Mouse (Mus musculus) T-helper 1 cell (primary cell): ENCODE measurements around the gene Syce2.
"Not testable (repeated sequence)": the region's sequence is repeated elsewhere in the genome, so short reads cannot be mapped to it uniquely, and the experiment has no call there.

Experiments
- in situ Hi-C: fragments of 300-600 bp; cut with MboI, MseI; formaldehyde crosslinking; loops from one replicate; pipeline ENCODE4 v1.15.1; 2025; ENCODE audit warnings: high pct_unique_total_duplicates

Gene Syce2

DNA sequence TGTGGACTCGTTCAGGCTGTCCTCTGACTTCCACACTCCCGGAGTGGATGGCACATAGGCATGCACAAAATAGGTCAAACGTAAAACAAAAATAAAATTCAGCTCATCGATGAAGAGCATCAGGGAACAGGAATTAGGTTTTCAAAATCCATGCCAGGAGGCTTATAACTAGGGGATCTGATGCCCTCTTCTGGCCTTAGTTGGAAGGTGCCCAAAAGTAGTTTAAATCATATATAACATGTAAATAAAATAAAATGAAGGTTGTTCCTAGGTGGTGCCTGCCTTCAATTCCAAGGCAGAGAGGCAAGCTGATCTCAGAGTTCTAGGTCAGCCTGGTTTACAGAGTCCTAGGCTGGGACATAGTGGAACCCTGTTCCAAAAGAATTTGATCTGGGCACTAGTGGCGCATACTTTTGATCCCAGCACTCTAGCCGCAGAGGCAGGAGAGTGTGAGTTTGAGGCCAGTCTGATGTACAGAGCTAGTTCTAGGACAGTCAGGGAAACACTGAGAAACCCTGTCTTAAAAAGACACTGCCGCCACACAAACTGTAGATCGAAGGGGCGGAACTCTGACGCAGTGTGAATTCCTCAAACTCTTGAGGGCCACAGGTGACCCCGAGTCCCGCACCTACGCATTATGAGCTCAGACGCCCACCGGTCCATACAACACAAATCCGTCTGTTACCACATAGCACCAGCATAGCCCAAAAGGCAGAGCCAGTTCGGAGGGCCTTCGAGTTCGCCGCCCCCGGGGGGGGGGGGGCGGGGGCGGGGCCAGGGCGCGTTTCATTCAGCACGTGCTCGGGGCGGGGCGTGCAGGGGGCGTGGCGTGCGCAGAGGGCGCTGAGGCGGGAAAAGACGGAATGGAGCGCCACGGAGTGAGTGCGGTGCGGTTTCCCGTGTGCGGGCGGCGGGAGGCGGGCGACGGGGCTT lies at the start of gene Syce2:
Gene Syce2, plus strand, starts transcription at position 736 of the 933 bp plus-strand sequence.
- in situ Hi-C loops: loop anchor here (5.0 kb wide), 1 partner anchor 36 kb away; the partner anchor contains the start of gene Dnase2a

DNA sequence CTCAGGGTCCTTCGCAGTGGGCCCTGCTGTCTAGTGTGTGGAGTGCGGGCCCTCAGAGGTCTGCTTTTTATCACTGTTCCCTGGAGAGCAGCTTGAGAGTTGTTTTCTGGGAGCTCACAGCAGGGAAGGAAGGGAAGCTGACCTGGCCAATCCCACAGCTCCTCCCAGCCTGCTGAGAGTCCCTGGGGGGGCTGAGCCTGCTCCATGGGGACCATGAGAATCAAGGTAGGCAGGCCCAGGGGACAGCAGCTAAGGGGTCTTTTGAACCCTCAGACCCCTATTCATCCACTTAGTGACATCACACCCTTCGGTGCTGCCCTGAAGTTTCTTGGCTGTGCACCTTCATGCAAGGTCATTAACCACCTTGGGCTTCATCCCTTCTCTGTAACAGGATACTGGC lies 49.2 kb upstream of the Syce2 start, which contains the start of gene Dand5:
Gene Dand5, minus strand, starts transcription at position 101 of the 400 bp plus-strand sequence.
- in situ Hi-C loops: no loop called here

DNA sequence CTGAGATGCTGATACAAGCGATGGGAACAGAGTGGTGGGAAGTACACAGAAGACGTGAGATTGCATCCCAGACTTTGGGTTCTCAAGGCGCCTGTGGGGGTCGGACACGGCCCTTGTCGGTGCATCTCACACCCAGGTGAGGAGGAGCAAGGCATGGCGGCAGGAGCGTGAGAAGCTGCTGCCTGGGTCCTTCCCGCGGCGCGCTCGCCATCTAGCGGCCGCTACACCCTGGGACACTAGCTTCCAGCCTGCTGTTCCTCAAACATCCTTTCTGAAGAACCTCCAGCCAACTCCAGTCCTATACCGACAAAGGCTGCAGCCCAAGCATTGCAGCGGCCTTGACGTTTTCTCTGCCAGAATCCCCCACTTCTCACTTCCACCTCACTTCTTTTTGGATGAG lies 48.3 kb upstream of the Syce2 start:
- in situ Hi-C loops: no loop called here

DNA sequence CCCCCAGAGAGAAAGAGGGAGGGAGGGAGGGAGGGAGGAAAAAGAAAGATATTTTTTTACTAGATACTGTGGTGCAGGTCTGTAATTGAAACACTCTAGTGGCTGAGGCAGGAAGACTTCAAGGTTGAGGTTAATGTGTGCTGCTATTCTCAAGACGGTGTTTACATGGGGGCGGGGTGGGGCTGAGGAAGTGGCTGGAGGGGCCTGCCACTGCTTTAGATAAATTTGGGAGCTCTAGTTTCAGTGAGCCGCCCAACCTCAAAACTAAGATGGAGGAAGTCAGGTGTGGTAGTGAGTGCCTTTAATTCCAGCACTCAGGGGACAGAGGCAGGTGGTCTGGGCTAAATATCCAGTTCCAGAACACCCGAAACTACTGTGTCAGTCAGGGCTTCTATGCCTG lies 46.3 kb upstream of the Syce2 start:
- in situ Hi-C loops: no loop called here

DNA sequence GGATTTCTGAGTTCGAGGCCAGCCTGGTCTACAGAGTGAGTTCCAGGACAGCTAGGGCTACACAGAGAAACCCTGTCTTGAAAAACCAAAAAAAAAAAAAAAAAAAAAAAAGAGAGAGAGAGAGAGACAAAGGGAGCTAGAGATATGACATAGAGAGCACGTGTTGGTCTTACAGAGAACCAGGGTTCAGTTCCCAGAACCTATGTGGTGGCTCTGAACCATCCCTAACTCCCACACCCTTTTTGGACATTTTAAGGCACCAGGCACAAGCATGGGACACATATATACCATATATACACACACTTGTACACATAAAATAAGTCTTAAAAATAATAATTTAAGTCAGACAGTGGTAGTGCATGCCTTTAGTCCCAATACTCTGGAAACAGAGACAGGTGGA lies 45.4 kb upstream of the Syce2 start:
- in situ Hi-C loops: not testable (repeated sequence)

DNA sequence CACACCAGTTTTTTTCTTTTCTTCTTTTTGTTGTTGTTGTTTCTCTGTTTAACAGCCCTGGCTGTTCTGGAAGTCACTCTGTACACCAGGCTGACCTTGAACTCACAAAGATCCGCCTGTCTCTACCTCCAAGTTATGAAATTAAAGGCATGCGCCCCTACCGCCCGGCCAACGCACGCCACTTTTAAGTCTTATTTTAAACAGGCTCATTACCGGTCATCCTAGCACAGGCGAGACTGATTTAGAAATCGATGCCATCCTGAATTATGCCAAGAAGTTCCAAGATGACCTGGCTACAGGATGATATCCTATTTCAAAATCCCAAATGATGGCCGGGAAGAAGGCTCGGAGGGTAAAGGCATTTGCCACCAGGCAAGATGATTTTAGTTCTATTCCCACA lies 40.4 kb upstream of the Syce2 start, which contains the start of gene Gadd45gip1:
Gene Gadd45gip1, plus strand, starts transcription at position 33 of the 400 bp plus-strand sequence.
- in situ Hi-C loops: no loop called here

DNA sequence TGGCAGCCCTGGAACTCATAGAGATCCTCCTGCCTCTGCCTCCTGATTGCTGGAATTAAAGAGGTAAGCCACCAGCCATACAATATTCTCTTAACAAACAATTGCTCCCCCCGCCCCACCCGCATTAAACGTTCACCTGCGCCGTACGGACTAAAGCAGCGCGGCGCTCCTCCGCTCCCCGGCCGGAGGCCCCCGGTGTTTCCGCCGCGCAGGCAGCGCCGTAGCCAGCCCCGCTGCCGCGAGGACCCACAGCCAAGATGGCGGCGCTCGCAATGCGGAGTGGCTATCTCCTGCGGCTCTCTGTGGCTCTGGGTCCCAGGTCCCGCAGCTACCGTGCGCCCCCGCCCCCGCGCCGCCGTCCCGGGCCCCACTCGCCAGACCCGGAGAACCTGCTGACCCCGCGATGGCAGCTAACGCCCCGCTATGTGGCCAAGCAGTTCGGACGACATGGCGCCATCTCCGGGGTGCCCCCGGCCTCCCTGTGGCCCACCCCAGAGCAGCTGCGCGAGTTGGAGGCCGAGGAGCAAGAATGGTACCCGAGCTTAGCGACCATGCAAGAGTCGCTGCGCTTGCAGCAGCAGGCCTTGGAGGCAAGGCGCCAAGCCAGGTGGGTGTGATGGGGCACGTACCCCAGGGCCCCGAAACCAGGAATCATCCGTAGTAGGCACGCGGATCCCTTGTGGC lies 39.7 kb upstream of the Syce2 start:
- in situ Hi-C loops: no loop called here

DNA sequence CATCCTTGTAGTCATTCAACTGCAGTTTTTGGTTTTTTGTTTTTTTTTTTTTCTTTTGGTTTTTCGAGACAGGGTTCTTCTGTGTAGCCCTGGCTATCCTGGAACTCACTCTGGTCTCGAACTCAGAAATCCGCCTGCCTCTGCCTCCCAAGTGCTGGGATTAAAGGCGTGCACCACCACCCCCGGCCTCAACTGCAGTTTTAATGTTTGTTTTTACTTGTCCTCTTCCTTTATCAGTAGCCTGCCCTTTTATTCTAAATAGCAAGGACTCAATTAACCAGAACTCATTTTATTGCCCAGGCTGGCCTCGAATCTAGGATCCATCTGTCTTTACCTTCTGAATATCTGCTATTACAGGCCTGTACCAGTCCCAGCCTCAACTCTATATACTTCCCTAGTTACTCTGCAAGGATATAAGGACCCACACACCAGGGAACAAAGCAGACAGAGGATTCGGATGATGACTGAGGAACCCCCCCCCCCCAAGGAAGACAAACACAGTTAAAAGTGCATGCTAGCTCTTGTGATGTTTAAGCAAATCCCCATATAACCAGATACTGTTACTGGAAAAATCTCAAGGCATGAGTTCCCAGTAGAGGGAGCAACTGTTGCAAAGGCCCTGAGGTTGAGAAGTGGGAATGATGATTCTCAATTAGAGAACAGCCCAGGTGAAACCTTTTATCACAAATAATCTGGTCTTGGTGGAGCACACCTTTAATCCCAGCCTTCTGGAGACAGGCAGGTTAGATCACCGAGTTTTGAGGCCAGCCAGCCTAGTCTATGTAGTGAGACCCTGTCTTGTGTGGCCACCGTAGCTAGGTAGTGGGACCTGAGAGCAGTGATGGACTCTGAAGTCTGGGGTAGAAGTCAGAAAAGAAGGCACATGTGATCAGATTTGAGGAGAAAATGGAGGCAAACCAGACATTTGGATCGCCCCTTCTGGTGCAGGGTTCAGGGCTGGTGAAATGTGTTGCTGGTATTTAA lies 38.9 kb upstream of the Syce2 start:
- in situ Hi-C loops: no loop called here

DNA sequence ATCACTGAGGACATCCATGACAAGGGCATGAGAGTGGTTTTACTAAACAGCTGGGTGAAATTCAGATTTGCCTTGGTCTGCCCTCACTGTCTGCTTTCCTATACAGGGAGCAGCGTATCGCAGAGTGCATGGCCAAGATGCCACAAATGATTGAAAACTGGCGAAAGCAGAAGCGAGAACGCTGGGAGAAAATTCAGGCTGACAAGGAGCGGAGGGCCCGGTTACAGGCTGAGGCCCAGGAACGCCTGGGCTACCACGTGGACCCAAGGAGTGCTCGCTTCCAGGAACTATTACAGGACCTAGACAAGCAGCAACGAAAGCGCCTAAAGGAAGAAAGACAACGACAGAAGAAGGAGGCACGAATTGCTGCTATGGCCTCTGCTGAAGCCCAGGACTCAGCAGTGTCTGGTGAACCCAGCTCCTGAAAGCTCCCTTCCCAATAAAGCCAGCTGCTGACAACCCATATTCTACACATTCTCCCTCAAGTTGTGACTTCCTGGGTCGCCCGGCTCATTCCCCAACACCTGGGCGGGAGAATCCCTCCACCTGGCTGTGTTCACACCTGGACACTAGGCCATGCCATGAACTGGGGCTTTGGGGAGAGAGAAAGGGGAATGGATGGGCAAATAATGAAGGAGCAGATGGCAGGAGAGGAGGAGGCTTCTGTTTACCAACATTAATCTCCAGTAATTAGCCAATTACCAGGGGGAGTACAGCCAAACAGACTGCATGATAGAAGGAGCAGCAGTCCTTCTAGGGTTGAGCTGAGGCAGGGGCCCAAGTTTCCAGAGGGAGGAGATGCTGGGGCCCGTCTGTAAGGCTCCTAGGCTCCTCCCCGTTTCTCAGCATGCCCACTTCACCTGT lies 37.7 kb upstream of the Syce2 start:
- in situ Hi-C loops: no loop called here

DNA sequence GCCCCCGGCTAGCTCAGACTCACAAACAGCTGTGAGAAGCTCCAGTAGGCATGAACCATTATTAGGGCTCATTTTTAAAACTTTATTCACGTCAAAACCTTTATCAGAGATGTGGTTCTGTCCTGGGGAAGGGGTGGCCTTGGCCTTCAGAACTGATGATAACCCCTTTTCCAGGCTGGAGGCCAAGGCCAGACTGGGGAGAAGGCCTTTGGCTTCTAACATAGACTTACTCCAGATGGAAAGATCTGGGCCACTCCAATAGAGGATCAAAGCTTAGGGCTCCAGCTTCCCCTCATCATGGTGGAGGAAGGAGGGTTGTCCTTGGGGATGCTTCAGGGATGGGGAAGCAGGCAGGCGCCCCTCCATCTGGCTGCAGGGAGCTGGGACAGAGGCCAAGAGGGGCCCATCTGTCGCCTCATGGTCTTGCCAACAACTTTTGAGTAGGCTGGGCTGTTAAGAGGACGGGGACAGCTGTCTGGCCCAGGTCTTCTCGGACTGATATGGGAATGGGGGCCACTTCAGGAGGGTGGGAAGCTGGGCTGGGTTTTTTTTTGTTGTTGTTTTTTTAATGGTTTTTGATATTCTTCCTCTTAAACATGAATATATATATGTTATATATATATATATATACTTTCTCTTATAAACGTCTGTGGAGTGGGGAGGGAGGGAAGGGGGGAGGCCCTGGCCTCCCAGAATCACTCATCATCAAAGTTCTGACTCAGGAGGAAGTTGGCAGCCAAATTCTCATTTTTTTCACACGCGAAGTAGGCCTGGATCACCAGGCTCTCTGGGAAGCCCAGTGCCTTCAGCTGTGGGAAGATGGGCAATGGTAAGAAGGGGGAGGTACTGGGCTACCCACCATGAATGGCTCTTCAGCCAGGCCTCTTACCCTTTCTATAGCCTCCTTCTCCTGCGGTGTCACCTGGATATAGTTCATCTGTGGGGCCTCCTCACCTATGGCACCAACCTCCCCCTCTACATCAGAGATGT lies 36.8 kb upstream of the Syce2 start:
- in situ Hi-C loops: no loop called here

DNA sequence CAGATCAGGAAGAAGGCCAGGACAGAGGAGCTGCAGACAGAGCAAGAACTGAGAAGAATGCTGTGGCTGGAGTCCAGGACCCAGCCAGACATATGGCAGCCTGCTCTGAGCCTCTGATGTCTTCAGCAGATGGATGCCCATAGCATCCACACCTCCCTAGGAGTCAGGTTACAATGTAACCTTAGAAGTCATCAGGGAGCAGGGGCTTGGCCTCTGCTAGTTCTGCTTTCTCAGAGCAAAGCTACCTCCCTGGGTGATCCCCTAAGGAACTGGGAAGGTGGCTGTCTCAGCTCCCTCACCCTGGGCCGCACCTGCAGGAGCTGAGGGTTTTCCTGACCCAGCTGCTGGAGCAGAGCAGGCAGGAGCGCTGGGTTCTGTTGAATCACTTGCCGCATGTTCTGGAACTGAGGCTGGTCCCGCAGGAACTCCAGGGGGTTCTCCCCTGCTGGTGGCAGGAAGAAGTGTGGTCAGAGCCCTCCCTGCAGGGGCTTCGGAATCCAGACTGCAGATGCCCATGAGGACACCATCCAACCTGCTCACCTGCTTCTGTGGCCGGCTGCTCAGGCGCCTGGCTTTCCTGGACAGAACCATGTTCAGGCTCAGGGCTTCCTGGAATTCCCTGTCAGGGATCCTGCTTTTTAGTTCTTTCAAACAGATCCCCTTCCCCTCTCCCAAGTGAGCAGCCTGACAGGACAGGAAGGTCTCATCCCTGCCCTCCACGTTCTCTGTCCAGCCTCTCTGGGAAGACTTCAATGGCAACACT lies 34.6 kb upstream of the Syce2 start:
- in situ Hi-C loops: no loop called here

DNA sequence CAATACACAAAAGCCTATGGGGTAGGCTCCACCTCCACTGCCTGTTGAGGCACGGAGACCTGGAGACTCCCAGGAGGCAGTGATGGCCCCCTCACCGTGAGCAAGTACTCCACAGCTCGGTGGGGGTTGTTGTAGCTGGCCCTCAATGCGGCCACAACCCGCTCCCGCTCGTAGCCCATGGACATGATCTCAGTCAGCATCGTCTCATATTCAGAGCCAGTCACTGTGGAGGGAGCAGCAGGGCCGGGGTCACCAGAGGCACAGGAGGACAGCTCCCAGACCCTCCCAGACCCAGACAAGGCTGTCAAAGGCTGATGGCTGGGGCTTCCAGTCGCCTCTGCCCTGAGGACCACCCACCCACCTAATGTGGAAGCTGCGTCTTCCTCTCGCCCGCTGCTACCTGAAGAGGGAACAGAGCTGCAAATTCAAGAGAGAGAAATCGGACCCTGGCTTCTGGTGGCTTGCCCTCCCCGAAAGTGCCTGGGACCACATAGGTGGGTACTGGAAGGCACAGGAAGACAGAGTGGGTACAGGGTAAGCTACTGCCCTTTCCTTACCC lies 33.9 kb upstream of the Syce2 start:
- in situ Hi-C loops: no loop called here

DNA sequence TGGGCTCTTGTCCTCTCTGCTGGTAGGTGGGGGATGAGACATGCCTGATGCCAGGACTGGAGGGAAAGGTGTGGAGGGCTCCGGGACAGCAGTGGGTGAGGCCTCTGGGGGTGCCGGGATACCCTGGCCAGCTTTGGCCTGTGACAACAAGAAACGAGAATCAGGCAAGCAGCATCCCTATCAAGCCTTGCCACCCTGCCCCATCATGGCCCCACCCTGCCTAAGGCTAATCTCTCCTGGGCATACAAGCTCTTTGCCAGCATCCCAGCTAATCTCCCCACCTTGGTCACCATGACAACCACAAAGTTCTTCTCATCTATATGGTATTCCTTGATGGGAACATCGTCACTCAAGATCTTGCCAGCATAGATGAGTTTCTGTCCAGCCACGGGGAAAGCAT lies 33.4 kb upstream of the Syce2 start:
- in situ Hi-C loops: no loop called here

DNA sequence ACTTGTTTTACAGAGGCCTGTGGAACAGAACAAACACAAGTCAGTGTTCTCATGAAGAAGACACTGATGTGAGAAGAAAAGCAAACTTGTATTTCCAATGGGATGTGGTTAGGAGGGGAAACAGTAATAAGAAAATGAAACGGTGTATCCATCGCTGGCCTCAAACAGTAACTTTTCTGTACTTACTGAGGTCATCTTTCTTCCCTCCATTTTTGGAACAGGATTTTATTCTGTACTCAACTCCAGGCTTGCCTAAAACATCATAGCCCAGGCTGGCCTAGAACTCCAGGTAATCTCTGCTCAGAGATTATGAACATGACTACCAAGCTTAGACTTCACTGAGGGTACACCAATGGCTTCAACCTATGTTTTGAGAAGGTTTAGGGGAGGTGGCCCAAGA lies 32.5 kb upstream of the Syce2 start:
- in situ Hi-C loops: no loop called here

DNA sequence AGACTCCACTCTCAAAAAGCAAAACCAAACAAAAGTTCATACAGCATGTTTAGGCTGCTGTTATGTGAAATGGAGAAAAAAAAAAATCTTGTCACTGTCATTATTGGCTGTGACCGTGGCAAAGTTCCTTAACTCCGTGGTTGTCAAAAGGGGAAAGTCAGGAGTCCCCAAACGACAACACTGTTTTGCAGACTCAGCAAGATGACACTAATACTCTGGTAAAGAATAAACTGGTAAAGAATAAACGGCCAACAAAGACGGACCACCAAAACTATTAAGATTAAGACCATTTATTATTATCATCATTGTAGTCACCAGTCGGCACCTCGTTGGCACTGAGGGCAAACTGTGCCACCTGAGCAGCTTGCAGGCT lies 32.0 kb upstream of the Syce2 start:
- in situ Hi-C loops: no loop called here

DNA sequence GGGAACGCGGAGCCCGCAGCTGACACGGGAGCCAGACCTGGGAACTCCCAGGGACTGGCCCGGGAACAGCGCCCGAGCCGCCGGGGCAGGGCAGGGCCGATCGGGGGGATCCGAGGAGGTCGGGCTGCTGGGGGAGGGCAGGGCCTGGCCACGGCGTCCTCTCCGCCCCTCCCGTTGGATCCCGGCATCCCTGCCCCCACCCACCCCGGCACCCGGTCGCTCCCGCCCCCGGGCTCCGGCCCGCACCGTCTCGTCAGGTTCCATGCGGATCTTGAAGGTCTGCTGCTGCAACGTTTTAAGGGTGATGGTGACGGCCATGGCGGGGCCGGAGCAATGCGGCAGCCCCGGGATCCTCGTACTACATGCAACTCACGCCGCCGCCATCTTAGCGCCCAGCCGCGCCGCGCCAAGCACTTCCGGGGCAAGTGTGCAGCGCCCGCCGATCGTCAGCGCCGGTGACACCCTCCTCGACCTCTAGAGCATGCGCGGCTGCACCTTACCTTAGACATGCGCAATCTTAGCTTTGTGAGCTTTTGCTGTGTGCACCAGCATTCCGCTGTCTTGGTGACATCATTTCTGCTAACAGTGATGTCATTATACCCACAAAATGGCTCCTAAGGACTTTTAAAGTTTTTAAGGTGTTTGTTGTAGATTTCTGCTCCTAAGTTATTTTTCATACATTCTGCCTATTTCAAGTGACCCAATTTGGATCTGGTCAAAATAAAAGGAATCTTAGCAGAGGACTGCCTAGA lies 31.5 kb upstream of the Syce2 start, which contains the start of gene Rad23a:
Gene Rad23a, minus strand, starts transcription at position 418 of the 752 bp plus-strand sequence.
- in situ Hi-C loops: no loop called here

DNA sequence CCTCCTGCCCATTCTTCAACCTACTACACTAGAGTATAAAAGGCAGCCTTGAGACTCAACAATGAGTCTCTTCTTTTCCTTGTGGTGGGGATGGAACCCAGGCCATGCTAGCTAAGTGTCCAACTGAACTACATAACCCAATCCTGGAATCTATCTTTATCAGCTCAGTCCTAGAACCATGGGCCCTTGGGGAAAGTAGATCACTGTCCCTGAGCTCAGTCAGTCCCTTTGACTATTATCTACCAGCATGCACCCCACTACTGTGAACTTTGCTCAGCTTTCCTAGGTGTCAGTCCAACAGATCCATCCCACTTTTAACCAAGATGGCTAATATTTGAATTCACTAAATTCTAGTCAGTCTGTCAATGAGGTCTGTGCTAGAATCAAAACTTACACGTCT lies 30.4 kb upstream of the Syce2 start:
- in situ Hi-C loops: no loop called here
